Mouse (Mus musculus) embryonic fibroblast, embryonic 13.5 days (primary cell): ENCODE results near the gene Gm21981.

Source experiments
- CTCF ChIP-seq: IDR thresholded peaks from 2 replicates; pipeline ENCODE4 v1.5.1; 2011; ENCODE audit warnings: mild to moderate bottlenecking, control low read depth, low read length, moderate library complexity, borderline replicate concordance; ENCODE audit not compliant: insufficient read depth
- POLR2A ChIP-seq: IDR thresholded peaks from 2 replicates; pipeline ENCODE4 v1.6.1; 2011; ENCODE audit warnings: low read depth, mild to moderate bottlenecking, control low read depth, low read length, moderate library complexity

DNA sequence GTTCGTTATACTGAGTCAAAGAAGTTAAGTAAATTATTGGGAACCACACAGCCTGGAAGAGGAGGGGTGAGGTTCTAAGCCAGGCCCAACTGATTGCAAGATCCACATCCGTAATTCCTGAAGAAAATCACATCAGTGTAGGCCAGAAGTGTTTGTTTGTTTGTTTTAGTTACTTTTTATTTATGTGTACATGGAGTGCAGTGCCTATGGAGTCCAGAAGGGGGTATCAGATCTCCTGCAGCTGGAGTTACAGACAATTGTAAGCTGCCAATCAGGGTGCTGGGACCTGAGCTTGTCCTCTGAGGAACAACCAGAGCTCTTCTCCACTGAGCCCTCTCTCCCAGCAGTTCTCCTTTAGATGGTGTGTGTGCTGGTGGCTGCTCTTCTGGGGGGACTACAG is 45.9 kb upstream of the Gm21981 start:
- no peak for TF ChIP-seq CTCF
- no peak for TF ChIP-seq POLR2A
